Mouse (Mus musculus) retina, postnatal 7 days (tissue): ENCODE results near the gene Ndufa11.

Experiments
- DNase-seq: peaks from one replicate; pipeline ENCODE4 v3.0.0-alpha.2; 2012; ENCODE audit warnings: low read depth, low spot score

The Ndufa11 gene

GRCm38 (mm10) chr17:56717363-56718058 is at the start of gene Ndufa11, which contains the start of gene Vmac:
Gene Ndufa11 (plus strand): TSS chr17:56717767.
Gene Vmac (minus strand): TSS chr17:56718022.
- DNase-seq, result peak; percentile 97

- DNase-seq, result peak; percentile 71
Observed at GRCm38 (mm10) chr17:56668384-56669144, 49.0 kb upstream of the Ndufa11 start.

- no peak for DNase-seq
Observed at GRCm38 (mm10) chr17:56669766-56670165, 47.8 kb upstream of the Ndufa11 start.

GRCm38 (mm10) chr17:56672941-56673646 is 44.5 kb upstream of the Ndufa11 start, which contains the start of gene Ranbp3:
Gene Ranbp3 (plus strand): TSS chr17:56673294.
- peak; percentile 99 for DNase-seq

- DNase-seq, result no peak
Observed at GRCm38 (mm10) chr17:56673647-56674416, 43.7 kb upstream of the Ndufa11 start.

- no peak for DNase-seq
Observed at GRCm38 (mm10) chr17:56681791-56682190, 35.8 kb upstream of the Ndufa11 start.

GRCm38 (mm10) chr17:56682880-56683279 is 34.7 kb upstream of the Ndufa11 start:
- no peak for DNase-seq

- no peak for DNase-seq
Observed at GRCm38 (mm10) chr17:56683546-56684140, 33.9 kb upstream of the Ndufa11 start.

GRCm38 (mm10) chr17:56684649-56685048 is 32.9 kb upstream of the Ndufa11 start:
- DNase-seq, result no peak

GRCm38 (mm10) chr17:56686801-56687200 is 30.8 kb upstream of the Ndufa11 start:
- no peak for DNase-seq

- no peak for DNase-seq
Observed at GRCm38 (mm10) chr17:56688045-56688444, 29.5 kb upstream of the Ndufa11 start.

GRCm38 (mm10) chr17:56688689-56689088 is 28.9 kb upstream of the Ndufa11 start:
- DNase-seq, result no peak

GRCm38 (mm10) chr17:56693395-56693794 is 24.2 kb upstream of the Ndufa11 start:
- no peak for DNase-seq

- DNase-seq, result no peak
Observed at GRCm38 (mm10) chr17:56693851-56694310, 23.7 kb upstream of the Ndufa11 start.

GRCm38 (mm10) chr17:56700451-56700850 is 17.1 kb upstream of the Ndufa11 start:
- no peak for DNase-seq

- no peak for DNase-seq
Observed at GRCm38 (mm10) chr17:56703038-56703437, 14.5 kb upstream of the Ndufa11 start.

GRCm38 (mm10) chr17:56706515-56706914 is 11.1 kb upstream of the Ndufa11 start:
- DNase-seq, result no peak

GRCm38 (mm10) chr17:56708692-56709091 is 8.9 kb upstream of the Ndufa11 start:
- no peak for DNase-seq

- no peak for DNase-seq
Observed at GRCm38 (mm10) chr17:56709708-56710107, 7.9 kb upstream of the Ndufa11 start.

GRCm38 (mm10) chr17:56715360-56715759 is 2.2 kb upstream of the Ndufa11 start:
- DNase-seq, result no peak
